Mouse (Mus musculus): Measurements from ENCODE around the gene Pdpr.
"Not testable (repeated sequence)": the region's sequence is repeated elsewhere in the genome, so short reads cannot be mapped to it uniquely, and the experiment has no call there.

The Pdpr gene

DNA sequence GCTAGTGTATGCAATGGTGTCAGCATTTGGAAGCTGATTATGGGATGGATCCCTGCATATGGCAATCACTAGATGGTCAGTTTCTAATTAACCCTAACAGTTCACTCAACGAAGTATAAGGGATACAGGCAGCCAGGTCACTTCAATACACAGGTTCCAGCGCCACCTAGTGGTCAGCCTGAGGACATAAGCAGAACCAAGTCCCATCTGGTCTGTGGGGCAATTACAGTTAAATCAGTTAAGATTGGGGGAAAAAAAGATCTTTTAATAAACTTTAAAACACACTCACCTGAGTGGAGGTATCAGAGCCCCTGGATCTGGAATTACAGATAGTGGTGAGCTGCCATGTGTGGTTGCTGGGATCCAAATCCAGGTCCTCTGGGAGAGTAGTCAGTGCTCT is 4.3 kb upstream of the Pdpr start:
- DNase-seq (ENCODE audit: extremely low read depth, insufficient read length, low spot score), result peak; percentile 21

DNA sequence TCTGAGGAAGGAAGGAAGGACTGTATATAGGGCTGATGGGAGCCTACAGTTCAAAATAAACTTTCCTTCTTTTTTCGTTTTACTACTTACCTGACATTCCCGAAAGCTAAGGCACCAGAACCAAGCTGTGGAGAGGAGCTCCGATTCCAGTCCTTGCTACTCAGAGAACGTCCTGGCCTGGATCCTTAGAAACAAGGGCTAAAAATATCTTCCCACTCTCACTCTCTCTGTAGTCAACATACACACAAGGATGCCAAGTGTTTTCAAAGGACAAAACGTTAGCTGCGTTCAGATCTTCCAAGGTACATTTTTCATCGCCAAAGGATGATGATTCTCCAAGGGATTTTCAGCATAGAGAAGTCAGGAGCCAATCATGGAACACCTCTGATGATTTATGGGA is 2.7 kb upstream of the Pdpr start:
- no peak for DNase-seq (ENCODE audit: extremely low read depth, insufficient read length, low spot score)

DNA sequence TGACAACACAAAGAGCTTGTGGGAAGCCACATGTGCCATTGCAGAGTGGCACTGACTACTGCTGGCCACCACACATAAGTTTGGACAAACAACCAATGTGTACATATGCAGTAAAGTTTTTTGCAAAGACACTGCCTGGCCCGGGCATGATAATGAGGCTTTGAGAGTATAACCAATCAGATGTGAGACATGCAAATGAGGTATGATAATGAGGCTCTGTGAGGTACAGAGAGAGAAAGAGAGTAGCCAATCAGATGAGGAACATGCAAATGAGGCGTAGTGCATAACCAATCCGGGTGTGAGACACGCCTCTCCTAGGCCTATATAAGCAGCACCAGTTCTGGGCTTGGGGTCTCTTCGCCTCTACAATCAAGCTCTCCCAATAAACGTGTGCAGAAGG is 2.1 kb upstream of the Pdpr start, which contains the start of gene Clec18a:
TSS of gene Clec18a (minus strand) at position 101 of the 400 bp plus-strand sequence.
- not testable (repeated sequence) for DNase-seq (ENCODE audit: extremely low read depth, insufficient read length, low spot score)

DNA sequence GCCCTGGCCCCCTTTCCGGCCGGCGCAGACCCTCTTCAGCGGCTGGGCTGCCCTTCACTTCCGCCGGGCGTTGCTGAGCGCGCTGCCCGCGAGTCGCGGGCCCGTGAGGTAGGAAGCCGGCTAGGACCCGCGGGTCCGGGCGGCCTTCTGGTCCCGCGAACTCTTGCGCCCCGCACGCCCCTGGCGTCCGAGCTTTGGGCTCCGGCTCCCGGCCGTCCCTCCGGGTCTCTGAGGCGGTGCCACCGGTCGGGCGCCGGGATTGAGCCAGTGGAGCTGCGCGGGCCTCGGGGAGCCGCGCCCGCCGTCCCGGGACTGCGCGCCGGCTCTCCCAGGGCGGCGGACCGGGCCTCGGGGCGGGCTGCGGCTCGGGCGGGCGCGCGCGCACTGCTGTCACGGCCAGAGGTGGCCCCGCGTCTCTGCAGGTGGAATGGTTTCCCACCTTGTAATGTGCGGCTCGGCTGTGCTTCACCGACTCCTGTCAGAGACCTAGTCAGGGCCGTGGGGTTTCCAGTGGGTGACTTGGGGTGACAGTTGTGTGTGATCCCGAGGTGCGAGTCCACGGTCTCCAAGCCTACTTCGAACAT is 381 bp downstream of the Pdpr start:
- peak; percentile 32 for DNase-seq (ENCODE audit: extremely low read depth, insufficient read length, low spot score)

DNA sequence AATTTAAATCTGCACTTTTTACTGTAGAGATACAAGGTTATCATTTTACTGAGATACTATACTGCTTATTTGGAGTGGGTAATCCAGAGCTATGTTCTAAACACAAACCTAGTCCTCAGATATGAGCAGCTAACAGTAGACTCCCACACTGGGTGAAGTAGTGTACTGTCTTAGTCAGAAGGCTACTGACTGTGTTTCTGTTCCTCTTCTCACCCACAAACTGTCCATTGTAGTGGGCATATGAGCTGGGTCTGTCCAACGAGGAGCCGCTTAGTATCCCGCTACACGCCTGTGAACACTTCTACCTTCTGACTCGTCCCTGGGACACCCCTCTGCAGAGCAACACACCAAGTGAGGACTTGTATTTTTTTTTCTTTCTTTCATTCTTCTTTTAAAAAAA is 20.5 kb downstream of the Pdpr start:
- no peak for DNase-seq (ENCODE audit: extremely low read depth, insufficient read length, low spot score)

DNA sequence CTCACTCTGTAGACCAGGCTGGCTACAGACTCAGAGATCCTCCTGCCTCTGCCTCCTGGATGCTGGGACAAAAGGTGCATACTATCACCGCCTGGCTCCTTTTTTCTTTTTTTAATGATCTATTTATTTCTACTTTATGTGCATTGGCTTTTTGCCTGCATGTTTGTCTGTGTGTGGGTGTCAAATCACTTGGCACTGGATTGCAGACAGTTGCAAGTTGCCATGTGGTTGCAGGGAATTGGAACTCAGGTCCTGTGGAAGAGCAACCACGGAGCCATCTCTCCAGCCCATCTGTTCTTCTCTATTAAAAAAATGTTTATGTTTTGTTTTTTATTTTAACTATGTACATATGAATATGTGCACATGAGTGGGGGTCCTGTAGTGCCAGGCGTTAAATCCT is 25.1 kb downstream of the Pdpr start:
- no peak for DNase-seq (ENCODE audit: extremely low read depth, insufficient read length, low spot score)

DNA sequence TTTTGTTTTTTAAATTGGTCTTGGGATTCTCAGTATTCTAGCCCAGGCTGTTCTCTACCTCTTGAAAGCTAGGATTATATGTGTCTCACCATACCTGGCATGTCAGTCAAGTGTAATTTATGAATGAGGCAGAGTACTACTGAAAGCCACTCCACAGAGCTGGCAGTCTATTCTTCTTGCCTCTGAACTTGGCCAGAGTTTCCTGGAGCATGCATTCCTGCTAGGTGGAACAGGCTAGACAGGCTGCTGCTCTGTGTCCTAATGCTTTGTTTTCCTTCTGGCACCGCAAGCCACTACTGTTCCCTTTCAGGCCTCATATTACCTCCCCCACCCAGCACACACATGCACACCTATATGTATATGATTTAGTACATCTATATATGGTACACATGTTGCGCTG is 36.3 kb downstream of the Pdpr start:
- no peak for DNase-seq (ENCODE audit: extremely low read depth, insufficient read length, low spot score)

DNA sequence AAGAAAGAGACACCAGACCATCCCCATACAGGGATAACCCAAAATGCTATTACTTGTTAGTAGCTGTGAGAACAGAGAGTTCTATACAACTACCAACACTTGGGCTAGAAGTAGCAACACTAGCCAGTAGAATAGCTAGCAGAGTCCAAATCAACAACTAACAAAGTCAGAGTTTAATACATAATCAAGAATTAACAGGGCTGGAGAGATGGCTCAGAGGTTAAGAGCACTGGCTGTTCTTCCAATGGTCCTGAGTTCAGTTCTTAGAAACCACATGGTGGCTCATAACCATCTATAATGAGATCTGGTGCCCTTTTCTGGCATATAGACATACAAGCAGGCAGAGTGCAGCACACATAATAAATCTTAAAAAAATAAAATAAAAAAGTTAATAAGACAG is 48.1 kb downstream of the Pdpr start:
- DNase-seq (ENCODE audit: extremely low read depth, insufficient read length, low spot score), result no peak

DNA sequence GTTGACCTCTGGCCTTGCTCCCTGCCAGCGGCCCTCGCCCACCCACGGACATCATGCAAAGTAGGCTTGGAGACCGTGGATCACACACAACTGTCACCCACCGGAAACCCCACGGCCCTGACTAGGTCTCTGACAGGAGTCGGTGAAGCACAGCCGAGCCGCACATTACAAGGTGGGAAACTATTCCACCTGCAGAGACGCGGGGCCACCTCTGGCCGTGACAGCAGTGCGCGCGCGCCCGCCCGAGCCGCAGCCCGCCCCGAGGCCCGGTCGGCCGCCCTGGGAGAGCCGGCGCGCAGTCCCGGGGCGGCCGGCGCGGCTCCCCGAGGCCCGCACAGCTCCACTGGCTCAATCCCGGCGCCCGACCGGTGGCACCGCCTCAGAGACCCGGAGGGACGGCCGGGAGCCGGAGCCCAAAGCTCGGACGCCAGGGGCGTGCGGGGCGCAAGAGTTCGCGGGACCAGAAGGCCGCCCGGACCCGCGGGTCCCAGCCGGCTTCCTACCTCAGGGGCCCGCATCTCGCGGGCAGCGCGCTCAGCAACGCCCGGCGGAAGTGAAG is 50.5 kb downstream of the Pdpr start:
- DNase-seq (ENCODE audit: extremely low read depth, insufficient read length, low spot score), result peak; percentile 28

DNA sequence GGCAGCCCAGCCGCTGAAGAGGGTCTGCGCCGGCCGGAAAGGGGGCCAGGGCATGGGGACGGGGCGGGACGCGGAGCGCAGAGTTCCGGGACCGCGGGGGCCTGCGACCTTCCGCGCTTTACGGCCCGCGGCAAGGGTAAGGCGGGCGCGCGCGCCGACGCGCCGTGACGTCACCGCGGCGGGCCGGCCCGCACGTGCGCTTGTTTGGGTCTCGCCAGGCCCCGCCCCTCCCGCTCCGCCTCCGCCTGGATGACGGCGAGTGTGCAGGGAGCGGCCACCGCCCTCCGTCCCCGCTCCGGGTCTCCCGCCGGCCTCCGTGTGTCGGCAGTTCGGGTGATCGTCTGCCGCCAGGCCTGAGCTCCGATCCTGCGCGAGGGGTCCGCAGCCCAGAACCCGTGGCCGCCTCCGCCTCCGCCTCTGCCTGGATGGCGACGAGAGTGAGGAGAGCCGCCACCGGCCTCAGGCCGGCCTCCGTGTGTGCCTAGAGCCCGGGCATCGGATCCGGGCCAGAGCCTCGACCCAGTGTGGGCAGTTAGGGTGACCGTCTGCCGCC is 51.1 kb downstream of the Pdpr start:
- peak; percentile 91 for DNase-seq (ENCODE audit: extremely low read depth, insufficient read length, low spot score)

DNA sequence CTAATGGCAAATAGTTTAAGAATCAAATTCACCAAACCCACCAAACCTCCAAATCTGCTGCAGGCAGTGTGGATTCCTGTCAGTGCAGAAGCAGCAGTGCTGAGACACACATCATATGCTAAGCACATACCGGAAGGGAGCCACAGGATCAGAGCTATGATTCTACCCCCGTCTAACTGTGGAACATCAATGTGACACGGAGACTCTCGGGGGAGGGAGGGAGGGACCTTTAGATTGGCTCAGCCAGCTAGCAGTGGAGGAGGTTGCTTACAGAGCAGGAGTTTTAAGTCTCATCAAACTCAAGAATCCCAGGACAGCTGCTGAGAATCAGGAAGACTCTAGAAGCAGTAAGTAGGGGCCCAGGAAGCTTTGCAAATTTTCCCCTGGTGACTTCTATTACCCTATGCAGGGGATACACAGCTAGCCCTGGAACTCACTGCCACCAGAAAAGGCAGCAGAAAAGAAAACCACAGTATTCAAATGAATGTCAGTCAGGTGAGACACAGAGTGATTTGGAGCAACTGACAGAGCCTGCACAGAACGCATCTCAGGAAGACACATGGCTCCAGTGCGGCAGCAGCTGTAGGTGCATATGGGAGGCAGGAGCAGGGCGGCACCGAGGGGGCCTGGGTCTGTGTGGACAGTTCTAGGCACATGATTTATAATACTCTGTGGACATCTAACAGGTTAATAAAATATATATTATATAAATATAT is 61.4 kb downstream of the Pdpr start:
- no peak for DNase-seq (ENCODE audit: extremely low read depth, insufficient read length, low spot score)

DNA sequence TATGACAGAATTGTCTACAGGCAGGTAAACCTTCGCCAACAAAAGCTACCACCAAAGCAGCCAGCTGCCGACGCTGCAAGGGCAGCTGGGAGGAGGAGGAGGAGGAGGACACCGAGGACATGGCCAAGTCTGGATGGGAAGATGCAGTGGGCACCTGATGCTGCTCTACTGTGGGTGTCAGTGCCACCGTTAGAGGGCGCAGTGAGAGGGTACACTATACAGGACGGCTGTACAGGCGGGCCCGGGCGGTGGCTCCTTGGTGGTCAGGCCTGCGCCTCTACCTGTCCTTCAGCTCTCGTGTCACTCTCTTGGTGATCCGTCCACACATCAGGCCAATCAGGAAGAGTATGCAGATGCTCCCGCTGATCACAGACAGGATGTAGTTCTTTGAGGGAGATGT is 63.2 kb downstream of the Pdpr start:
- DNase-seq (ENCODE audit: extremely low read depth, insufficient read length, low spot score), result no peak

DNA sequence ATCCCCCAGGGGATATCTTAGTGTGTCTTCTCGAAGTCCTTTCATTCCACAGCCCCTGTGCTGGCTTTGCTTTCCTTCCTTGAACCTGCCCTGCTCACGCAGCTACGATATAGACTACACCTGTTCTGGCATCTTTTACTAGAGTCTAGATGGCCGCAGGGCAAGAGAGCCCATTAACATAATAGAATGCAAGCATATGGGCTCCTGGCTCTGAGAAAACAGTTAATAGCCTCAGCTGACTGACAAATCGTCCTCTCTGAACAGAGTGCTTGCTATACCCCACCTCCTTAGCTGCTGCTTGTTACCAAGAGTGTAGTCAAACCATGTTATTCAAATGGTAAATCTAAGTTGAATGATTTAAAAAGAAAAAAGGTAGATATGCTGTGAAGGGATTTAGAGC is 77.2 kb downstream of the Pdpr start:
- no peak for DNase-seq (ENCODE audit: extremely low read depth, insufficient read length, low spot score)

DNA sequence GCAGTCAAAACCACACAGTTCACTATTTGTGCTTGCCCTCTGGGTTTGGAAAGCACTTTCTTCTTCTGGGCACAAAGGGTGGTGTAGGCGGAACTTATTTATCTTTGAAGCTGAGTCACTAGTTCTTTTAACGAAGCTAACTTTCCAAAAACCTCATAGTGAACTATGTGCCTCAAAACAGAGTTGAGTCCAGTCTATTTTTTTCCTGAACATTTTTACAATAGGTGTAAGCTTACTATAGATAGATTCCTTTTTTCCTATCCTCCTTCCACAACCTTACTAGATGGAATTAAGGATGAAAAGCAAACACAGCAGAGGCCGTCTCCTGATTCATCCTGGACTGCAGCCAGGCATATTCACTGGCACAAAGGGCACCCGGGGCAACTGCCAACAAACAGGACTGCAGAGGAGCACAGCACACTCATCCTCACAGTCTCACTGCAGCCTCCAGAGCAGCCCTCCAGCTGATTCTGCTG is 91.1 kb downstream of the Pdpr start:
- peak; percentile 64 for DNase-seq (ENCODE audit: extremely low read depth, insufficient read length, low spot score)

Data from 3134 (cell line).